Mouse (Mus musculus) limb, embryonic 15.5 days (tissue): ENCODE measurements around the gene Zp3. TPM values are rescaled to one million over a fixed set of nuclear protein-coding genes. Genes with fewer than 3 reads are reported as not detected.

ENCODE experiments used
- polyA plus RNA-seq: library from polyadenylated mRNA; unstranded; fragments of >200 nt; fragmentation: Nextera tagmentation; extraction: Ambion mirVana; gene quantifications from 2 replicates; pipeline ENCODE4 v1.2.1, GENCODE M21; 2015

Zp3 gene
- polyA plus RNA-seq, 1 experiment from 2014 or later = 0.44 TPM

Other genes with a start within 250 kb of the Zp3 start
- gene Tmem120a, start 235.7 kb upstream of the Zp3 start, polyA plus RNA-seq = 39.4 and 44.1 TPM in 2 replicates
- gene Styxl1, start 201.7 kb upstream of the Zp3 start, polyA plus RNA-seq = 0.14 TPM in 2 replicates
- gene Mdh2, start 201.6 kb upstream of the Zp3 start, polyA plus RNA-seq = 435 and 486 TPM in 2 replicates
- 0.32 and 0.36 TPM in 2 replicates for gene Srrm3, start 173.2 kb upstream of the Zp3 start, polyA plus RNA-seq
- gene Hspb1, start 92.2 kb upstream of the Zp3 start, polyA plus RNA-seq = 1,190 and 1,326 TPM in 2 replicates
- gene Ywhag, start 45.5 kb upstream of the Zp3 start, polyA plus RNA-seq = 162 and 168 TPM in 2 replicates
- 2.0 and 2.1 TPM in 2 replicates for gene Ssc4d, start 5.6 kb upstream of the Zp3 start, polyA plus RNA-seq
- 35.5 and 36.2 TPM in 2 replicates for gene Dtx2, start 14.7 kb downstream of the Zp3 start, polyA plus RNA-seq
- gene Upk3b, start 58.4 kb downstream of the Zp3 start, polyA plus RNA-seq = 9.1 and 10.9 TPM in 2 replicates
- 58.9 and 59.3 TPM in 2 replicates for gene Upk3bl, start 74.4 kb downstream of the Zp3 start, polyA plus RNA-seq
- 12.1 and 13.6 TPM in 2 replicates for gene Rasa4, start 103.8 kb downstream of the Zp3 start, polyA plus RNA-seq
- gene Polr2j, start 136.5 kb downstream of the Zp3 start, polyA plus RNA-seq = 195 and 204 TPM in 2 replicates
- gene Lrwd1, start 156.0 kb downstream of the Zp3 start, polyA plus RNA-seq = 31.5 and 32.3 TPM in 2 replicates
- 19.8 and 20.7 TPM in 2 replicates for gene Alkbh4, start 156.0 kb downstream of the Zp3 start, polyA plus RNA-seq
- 8.3 and 10.3 TPM in 2 replicates for gene Orai2, start 190.6 kb downstream of the Zp3 start, polyA plus RNA-seq
- 45.2 and 51.0 TPM in 2 replicates for gene Prkrip1, start 218.9 kb downstream of the Zp3 start, polyA plus RNA-seq